Mouse (Mus musculus) midbrain, embryonic 11.5 days (tissue): ENCODE results near the gene Asic3. TPM values are rescaled to one million over a fixed set of nuclear protein-coding genes. Genes with fewer than 3 reads are reported as not detected.
A peak's percentile ranks its signal among the peaks of the same experiment; 100 is the strongest.

Experiments used
- ATAC-seq: fragments of 200-750 bp; cut with Nextera tagmentation; 2 replicates; pipeline ENCODE4 v1.8.0; 2017; ENCODE audit warnings: moderate TSS enrichment, moderate library complexity; ENCODE audit not compliant: low FRiP score
- DNase-seq: peaks from one replicate; pipeline ENCODE4 v3.0.0; 2015; ENCODE audit warnings: low spot score; ENCODE audit errors: missing footprints
- H3K27ac ChIP-seq: fragments of 300-500 bp; sonication (generic); 2 replicates; pipeline ENCODE4 v1.5.1; 2014; ENCODE audit warnings: low read depth, low read length
- H3K27me3 ChIP-seq: fragments of 300-500 bp; sonication (generic); 2 replicates; pipeline ENCODE4 v1.6.1; 2014; ENCODE audit warnings: mild to moderate bottlenecking, low read length, moderate library complexity, mixed read lengths; ENCODE audit not compliant: control insufficient read depth, insufficient read depth
- H3K36me3 ChIP-seq: fragments of 300-500 bp; sonication (generic); 2 replicates; pipeline ENCODE4 v1.6.1; 2014; ENCODE audit warnings: mild to moderate bottlenecking, low read length, moderate library complexity, mixed read lengths; ENCODE audit not compliant: control insufficient read depth, insufficient read depth
- H3K4me1 ChIP-seq: fragments of 300-500 bp; sonication (generic); 2 replicates; pipeline ENCODE4 v1.6.1; 2014; ENCODE audit warnings: low read length; ENCODE audit not compliant: control insufficient read depth, insufficient read depth
- H3K4me2 ChIP-seq: fragments of 300-500 bp; sonication (generic); 2 replicates; pipeline ENCODE4 v1.6.1; 2014; ENCODE audit warnings: mild to moderate bottlenecking, moderate library complexity
- H3K4me3 ChIP-seq: fragments of 300-500 bp; sonication (generic); 2 replicates; pipeline ENCODE4 v1.5.1; 2014; ENCODE audit warnings: low read depth, low read length
- H3K9ac ChIP-seq: fragments of 300-500 bp; sonication (generic); 2 replicates; pipeline ENCODE4 v1.6.1; 2014; ENCODE audit warnings: low read length
- H3K9me3 ChIP-seq: fragments of 300-500 bp; sonication (generic); 2 replicates; pipeline ENCODE4 v1.6.1; 2016; ENCODE audit warnings: low read length; ENCODE audit not compliant: control insufficient read depth
- WGBS: fragments of 180-500 bp; shearing (Covaris S2); extraction: QIAGEN DNeasy Blood & Tissue Kit; methylation state at CpG from one replicate; pipeline ENCODE4 v1.1.7; 2014; 5-methylcytosine and 5-hydroxymethylcytosine counted together
- polyA plus RNA-seq: library from polyadenylated mRNA; unstranded; fragments of >200 nt; fragmentation: Nextera tagmentation; extraction: Ambion mirVana; gene quantifications from 2 replicates; pipeline ENCODE4 v1.2.1, GENCODE M21; 2014

Gene Asic3
- polyA plus RNA-seq, 1 experiment from 2014 or later: 0.30 TPM

- ATAC-seq: no peak
- Histone ChIP-seq H3K36me3 (no peaks in the 10 kb centered on the region), H3K4me2 (no peak overlapping the region), H3K9ac (no peak overlapping the region), H3K4me3 (no peak overlapping the region), H3K9me3 (no peaks in the 10 kb centered on the region), H3K4me1 (peaks cover 30% of the 10 kb centered on the region), H3K27me3 (peaks cover 31% of the 10 kb centered on the region), H3K27ac (no peak overlapping the region)
- 94% methylated on average over 5 of the region's 5 CpGs for WGBS
- no peak for DNase-seq
Observed at GRCm38 (mm10) chr5:24385374-24385773, 27.8 kb upstream of the Asic3 start.

- H3K27ac ChIP-seq: no peak overlapping the region
- H3K4me1 ChIP-seq: peaks cover 30% of the 10 kb centered on the region
- no peak overlapping the region for H3K4me3 ChIP-seq
- WGBS: 79% methylated on average over 10 of the region's 10 CpGs
- no peaks in the 10 kb centered on the region for H3K9me3 ChIP-seq
- peaks cover 31% of the 10 kb centered on the region for H3K27me3 ChIP-seq
- no peak overlapping the region for H3K4me2 ChIP-seq
- no peak overlapping the region for H3K9ac ChIP-seq
- DNase-seq: no peak
- ATAC-seq: no peak
- H3K36me3 ChIP-seq: no peaks in the 10 kb centered on the region
Observed at GRCm38 (mm10) chr5:24385887-24386550, 27.2 kb upstream of the Asic3 start.

DNA sequence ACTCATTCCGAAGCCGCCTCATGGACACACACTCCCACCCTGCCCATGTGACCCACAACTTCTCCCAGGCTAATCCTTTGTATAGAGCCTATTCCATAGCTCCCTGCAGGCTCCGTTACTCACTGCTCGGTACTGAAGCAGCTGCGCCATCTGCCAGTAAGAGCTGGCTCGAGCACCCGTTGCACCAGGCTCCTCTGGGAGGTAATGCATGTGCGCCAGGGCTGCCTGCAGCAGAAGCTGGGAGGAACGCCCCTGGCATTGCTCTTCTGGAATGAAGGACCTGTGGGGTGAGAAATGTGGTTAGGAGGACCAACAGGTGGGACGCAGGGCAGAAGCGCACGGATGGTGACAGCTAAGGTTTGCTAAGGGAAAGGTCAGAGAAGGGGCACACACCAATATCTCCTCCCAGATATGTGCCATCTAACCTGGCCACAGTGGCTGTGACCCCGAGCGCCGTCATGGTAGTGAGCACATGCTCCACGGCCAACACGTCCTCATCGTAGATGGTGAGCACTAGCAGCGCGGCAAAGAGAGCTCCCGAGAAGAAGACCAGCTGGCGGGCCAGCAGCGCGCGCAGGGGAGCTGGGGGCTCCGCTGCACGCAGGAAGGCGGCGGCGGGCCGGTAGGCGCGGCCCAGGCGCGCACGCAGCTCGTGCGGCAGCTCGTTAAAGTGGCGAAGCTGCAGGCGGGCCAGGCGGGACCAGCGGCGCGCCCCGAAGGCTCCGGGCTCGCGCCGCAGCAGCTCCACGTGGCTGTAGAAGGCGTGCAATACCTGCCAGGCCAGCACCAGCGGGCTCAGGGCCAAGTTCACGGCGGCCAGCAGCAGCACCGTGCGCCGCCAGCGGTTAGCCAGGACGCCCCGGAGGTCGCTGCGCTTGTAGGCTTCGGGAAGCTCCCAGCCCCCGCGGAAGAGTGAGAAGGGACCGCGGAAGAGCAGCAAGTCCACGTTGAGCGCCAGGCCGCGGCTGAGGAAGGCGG lies 25.6 kb upstream of the Asic3 start:
- H3K27ac ChIP-seq: no peak overlapping the region
- under 1% methylated on average over 73 of the region's 73 CpGs for WGBS

DNA sequence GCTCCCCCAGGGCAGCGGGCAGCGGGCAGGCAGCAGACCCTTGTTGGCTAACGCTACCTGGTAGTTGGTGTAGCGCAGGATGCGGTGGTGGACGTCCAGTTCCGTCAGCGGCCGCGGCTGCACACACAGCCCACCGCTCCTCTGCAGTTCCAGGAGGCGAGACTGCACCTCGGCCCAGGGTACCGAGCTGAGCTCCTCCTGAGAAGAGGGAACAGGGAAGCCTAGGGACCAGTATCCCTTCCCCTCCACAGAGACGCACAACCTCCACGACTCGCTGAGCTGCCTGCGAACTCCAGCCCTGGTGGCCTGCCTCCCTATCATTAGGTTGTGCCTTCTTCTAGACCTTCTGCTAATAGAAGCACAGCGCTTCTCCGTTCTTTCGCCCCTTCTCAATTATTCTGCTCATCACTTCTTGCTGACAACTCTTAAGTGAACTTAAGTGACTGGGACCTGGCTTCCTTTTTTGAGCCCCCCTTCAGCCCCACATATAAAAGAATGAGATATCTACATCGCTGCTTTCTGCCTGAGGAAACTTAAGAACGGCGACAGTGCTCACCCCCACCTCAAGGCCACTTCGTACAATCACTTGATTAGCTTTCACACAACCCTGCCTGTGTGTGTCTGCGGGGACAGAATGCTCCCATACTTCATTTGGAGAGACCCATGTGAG lies 24.8 kb upstream of the Asic3 start:
- peak overlapping the region; percentile 88 for H3K4me2 ChIP-seq
- no peaks in the 10 kb centered on the region for H3K36me3 ChIP-seq
- ATAC-seq (no peak), DNase-seq (peak; percentile 92)
- peaks cover 31% of the 10 kb centered on the region for H3K27me3 ChIP-seq
- peak overlapping the region; percentile 40 for H3K4me3 ChIP-seq
- H3K9ac ChIP-seq: peak overlapping the region; percentile 61
- no peaks in the 10 kb centered on the region for H3K9me3 ChIP-seq
- H3K4me1 ChIP-seq: peaks cover 23% of the 10 kb centered on the region
- WGBS: 24% methylated on average over 26 of the region's 26 CpGs
- H3K27ac ChIP-seq: no peak overlapping the region

More for the DNA sequence above, 25.6 kb upstream of the Asic3 start:
- peaks cover 31% of the 10 kb centered on the region for H3K27me3 ChIP-seq
- peak overlapping the region; percentile 88 for H3K4me2 ChIP-seq
- H3K4me3 ChIP-seq: peak overlapping the region; percentile 40
- ATAC-seq: peak; percentile 58
- H3K4me1 ChIP-seq: peaks cover 30% of the 10 kb centered on the region
- peak; percentile 94 for DNase-seq
- H3K9me3 ChIP-seq: no peaks in the 10 kb centered on the region
- H3K36me3 ChIP-seq: no peaks in the 10 kb centered on the region
- peak overlapping the region; percentile 61 for H3K9ac ChIP-seq

DNA sequence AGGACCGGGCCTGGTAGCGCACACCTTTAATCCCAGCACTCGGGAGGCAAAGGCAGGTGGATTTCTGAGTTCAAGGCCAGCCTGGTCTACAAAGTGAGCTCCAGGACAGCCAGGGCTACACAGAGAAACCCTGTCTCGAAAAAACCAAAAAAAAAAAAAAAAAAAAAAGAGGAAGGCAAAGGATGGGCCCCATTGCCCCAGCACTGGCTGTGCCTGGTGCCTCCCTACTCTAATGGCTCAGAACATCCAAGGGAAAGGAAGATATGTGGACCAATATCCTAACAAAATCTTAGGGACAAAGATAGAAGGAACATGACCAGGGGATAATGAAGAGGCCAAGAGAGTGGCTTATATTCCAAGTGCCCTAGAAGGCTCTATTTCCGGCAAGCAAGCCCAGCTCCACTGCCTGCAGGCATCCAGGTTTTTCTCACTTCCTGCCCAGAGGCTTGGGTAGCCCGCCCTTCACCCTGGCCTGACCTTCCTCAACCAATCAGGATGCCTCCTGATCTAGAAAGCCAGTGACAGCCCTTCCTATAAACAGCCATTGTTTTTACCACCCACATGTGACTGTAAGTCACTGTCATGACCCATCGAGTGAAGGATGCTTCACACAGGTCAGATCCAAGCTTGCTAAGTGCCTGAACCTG lies 24.1 kb upstream of the Asic3 start:
- H3K27me3 ChIP-seq: peaks cover 31% of the 10 kb centered on the region
- H3K9ac ChIP-seq: no peak overlapping the region
- no peak overlapping the region for H3K27ac ChIP-seq
- H3K4me2 ChIP-seq: no peak overlapping the region
- ATAC-seq (no peak), DNase-seq (no peak)
- no peak overlapping the region for H3K4me3 ChIP-seq
- peaks cover 18% of the 10 kb centered on the region for H3K4me1 ChIP-seq
- no peaks in the 10 kb centered on the region for H3K36me3 ChIP-seq
- H3K9me3 ChIP-seq: no peaks in the 10 kb centered on the region
- WGBS: 62% methylated on average over 6 of the region's 7 CpGs

GRCm38 (mm10) chr5:24389658-24390020 lies 23.6 kb upstream of the Asic3 start:
- Histone ChIP-seq H3K4me3 (no peak overlapping the region), H3K27ac (no peak overlapping the region), H3K9me3 (no peaks in the 10 kb centered on the region), H3K4me2 (no peak overlapping the region), H3K36me3 (no peaks in the 10 kb centered on the region), H3K9ac (no peak overlapping the region), H3K27me3 (peaks cover 31% of the 10 kb centered on the region), H3K4me1 (peaks cover 18% of the 10 kb centered on the region)
- DNase-seq (no peak), ATAC-seq (no peak)
- 74% methylated on average over 4 of the region's 4 CpGs for WGBS

DNA sequence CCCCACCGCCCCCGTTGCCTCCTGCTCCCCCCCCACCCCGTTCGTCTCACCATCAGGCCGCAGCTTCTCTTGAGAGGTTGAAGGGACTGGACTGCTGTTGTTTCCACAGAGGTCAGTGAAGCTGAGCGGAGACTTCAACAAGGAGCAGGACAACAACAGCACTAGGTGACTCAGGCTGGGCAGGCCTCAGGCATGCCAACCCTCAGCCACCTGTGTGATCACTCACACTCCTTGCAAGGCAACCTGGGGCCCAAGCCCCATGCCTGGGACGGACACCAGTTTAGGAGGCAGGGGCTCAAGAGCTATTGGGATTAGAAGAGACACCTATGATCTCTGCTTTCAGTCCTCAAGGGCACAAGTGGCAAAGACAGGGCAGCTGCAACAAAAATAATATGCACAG lies 21.3 kb upstream of the Asic3 start, which contains the start of gene Atg9b:
Atg9b (minus strand) TSS at position 280 of the 400 bp plus-strand sequence.
- whole genome bisulfite sequencing: 84% methylated on average over 7 of the region's 7 CpGs
- H3K27me3 ChIP-seq: peaks cover 23% of the 10 kb centered on the region

DNA sequence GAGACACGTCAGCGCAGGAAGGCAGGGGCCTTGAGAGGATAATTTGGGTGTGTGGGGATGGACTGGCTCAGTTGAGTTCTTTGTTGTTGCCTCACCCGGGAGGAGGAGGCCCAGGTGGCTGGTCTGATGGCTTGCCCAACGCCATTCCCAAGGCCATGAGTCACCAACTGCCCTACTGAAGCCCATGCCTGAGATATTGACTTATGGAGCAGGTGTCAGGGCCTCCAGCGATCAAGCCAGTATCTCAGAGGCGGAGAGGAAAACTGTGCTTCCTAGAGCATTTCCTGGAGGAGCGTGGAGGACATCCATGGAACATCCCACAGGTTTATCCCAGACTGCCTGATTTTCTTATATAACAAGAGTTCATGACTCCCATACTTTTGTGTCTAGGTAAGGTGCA lies 20.5 kb upstream of the Asic3 start:
- no peaks in the 10 kb centered on the region for H3K9me3 ChIP-seq
- ATAC-seq: no peak
- 85% methylated on average over 7 of the region's 7 CpGs for WGBS
- H3K4me3 ChIP-seq: no peak overlapping the region
- no peak overlapping the region for H3K4me2 ChIP-seq
- H3K9ac ChIP-seq: no peak overlapping the region
- peaks cover 15% of the 10 kb centered on the region for H3K27me3 ChIP-seq
- peaks cover 11% of the 10 kb centered on the region; the same call in 1 of the 2 replicates for H3K4me1 ChIP-seq
- no peaks in the 10 kb centered on the region for H3K36me3 ChIP-seq
- no peak overlapping the region for H3K27ac ChIP-seq
- no peak for DNase-seq

More for the DNA sequence above, 21.3 kb upstream of the Asic3 start, which contains the start of gene Atg9b:
- H3K4me1 ChIP-seq: peaks cover 19% of the 10 kb centered on the region
- H3K4me2 ChIP-seq: no peak within 1 kb of the TSS
- H3K36me3 ChIP-seq: no peaks in the 10 kb centered on the region
- no peak within 1 kb of the TSS for H3K27ac ChIP-seq
- no peak within 1 kb of the TSS for H3K9ac ChIP-seq
- DNase-seq (no peak), ATAC-seq (no peak)
- H3K9me3 ChIP-seq: no peaks in the 10 kb centered on the region
- no peak within 1 kb of the TSS for H3K4me3 ChIP-seq
